Mouse (Mus musculus) liver, embryonic 13.5 days (tissue): ENCODE data around the gene Tom1l1. TPM values are rescaled to one million over a fixed set of nuclear protein-coding genes. Genes with fewer than 3 reads are reported as not detected.
"Not testable (repeated sequence)": the region's sequence is repeated elsewhere in the genome, so short reads cannot be mapped to it uniquely, and the experiment has no call there.

ENCODE experiments used
- ATAC-seq: fragments of 200-750 bp; cut with Nextera tagmentation; 2 replicates; pipeline ENCODE4 v1.8.0; 2017; ENCODE audit warnings: low read depth, mild to moderate bottlenecking, moderate number of reproducible peaks, moderate library complexity
- DNase-seq: peaks from one replicate; pipeline ENCODE4 v3.0.0; 2022
- H3K27ac ChIP-seq: fragments of 300-500 bp; sonication (generic); 2 replicates; pipeline ENCODE4 v1.5.1; 2015; ENCODE audit warnings: moderate library complexity, mild to moderate bottlenecking, inconsistent platforms
- H3K27me3 ChIP-seq: fragments of 300-500 bp; sonication (generic); 2 replicates; pipeline ENCODE4 v1.6.1; 2015; ENCODE audit warnings: mild to moderate bottlenecking, inconsistent platforms
- H3K36me3 ChIP-seq: fragments of 300-500 bp; sonication (generic); 2 replicates; pipeline ENCODE4 v1.6.1; 2015; ENCODE audit warnings: mild to moderate bottlenecking, inconsistent platforms
- H3K4me1 ChIP-seq: fragments of 300-500 bp; sonication (generic); replicated peaks from 2 replicates; pipeline ENCODE4 v1.6.1; 2015; ENCODE audit warnings: inconsistent platforms
- H3K4me2 ChIP-seq: fragments of 300-500 bp; sonication (generic); 2 replicates; pipeline ENCODE4 v1.6.1; 2015; ENCODE audit warnings: inconsistent platforms, mild to moderate bottlenecking, moderate library complexity
- H3K4me3 ChIP-seq: fragments of 300-500 bp; sonication (generic); replicated peaks from 2 replicates; pipeline ENCODE4 v1.5.1; 2015; ENCODE audit warnings: mild to moderate bottlenecking, inconsistent platforms
- H3K9ac ChIP-seq: fragments of 300-500 bp; sonication (generic); 2 replicates; pipeline ENCODE4 v1.6.1; 2015; ENCODE audit warnings: mild to moderate bottlenecking, inconsistent platforms
- H3K9me3 ChIP-seq: fragments of 300-500 bp; sonication (generic); replicated peaks from 2 replicates; pipeline ENCODE4 v1.6.1; 2016; ENCODE audit warnings: inconsistent platforms
- WGBS: fragments of 180-500 bp; shearing (Covaris S2); methylation state at CpG from one replicate; pipeline ENCODE4 v1.1.7; 2015; ENCODE audit not compliant: insufficient replicate concordance; 5-methylcytosine and 5-hydroxymethylcytosine counted together
- polyA plus RNA-seq: library from polyadenylated mRNA; unstranded; fragments of >200 nt; fragmentation: Nextera tagmentation; extraction: Ambion mirVana; gene quantifications from 2 replicates; pipeline ENCODE4 v1.2.1, GENCODE M21; 2015

Tom1l1 gene
- polyA plus RNA-seq = 60.7 and 70.4 TPM in 2 replicates

GRCm38 (mm10) chr11:90687460-90688416 is at the start of gene Tom1l1:
TSS of gene Tom1l1 (minus strand) at chr11:90688366.
- Histone ChIP-seq H3K9ac (peak within 1 kb of the TSS; percentile 92), H3K4me1 (peaks cover 54% of the 10 kb centered on the region), H3K4me3 (peak within 1 kb of the TSS; percentile 88), H3K27ac (peak within 1 kb of the TSS; percentile 86), H3K36me3 (peaks cover 21% of the 10 kb centered on the region), H3K9me3 (no peaks in the 10 kb centered on the region), H3K4me2 (peak within 1 kb of the TSS; percentile 93), H3K27me3 (peaks cover 3% of the 10 kb centered on the region; the same call in 1 of the 2 replicates)
- 6% methylated on average over 47 of the region's 47 CpGs for WGBS
- peak; percentile 77 for DNase-seq
- ATAC-seq = peak; percentile 95

- peak; percentile 48; the same call in 1 of the 2 replicates for ATAC-seq
- H3K9me3 ChIP-seq = no peaks in the 10 kb centered on the region
- peak; percentile 24 for DNase-seq
- H3K9ac ChIP-seq = no peak overlapping the region
- H3K27ac ChIP-seq = no peak overlapping the region
- H3K4me1 ChIP-seq = peaks cover 22% of the 10 kb centered on the region
- H3K4me3 ChIP-seq = no peak overlapping the region
- 54% methylated on average over 4 of the region's 4 CpGs for WGBS
- no peak overlapping the region for H3K4me2 ChIP-seq
- no peaks in the 10 kb centered on the region for H3K27me3 ChIP-seq
- H3K36me3 ChIP-seq = no peaks in the 10 kb centered on the region
These were observed 45.4 kb upstream of the Tom1l1 start for GRCm38 (mm10) chr11:90733575-90733974.

DNA sequence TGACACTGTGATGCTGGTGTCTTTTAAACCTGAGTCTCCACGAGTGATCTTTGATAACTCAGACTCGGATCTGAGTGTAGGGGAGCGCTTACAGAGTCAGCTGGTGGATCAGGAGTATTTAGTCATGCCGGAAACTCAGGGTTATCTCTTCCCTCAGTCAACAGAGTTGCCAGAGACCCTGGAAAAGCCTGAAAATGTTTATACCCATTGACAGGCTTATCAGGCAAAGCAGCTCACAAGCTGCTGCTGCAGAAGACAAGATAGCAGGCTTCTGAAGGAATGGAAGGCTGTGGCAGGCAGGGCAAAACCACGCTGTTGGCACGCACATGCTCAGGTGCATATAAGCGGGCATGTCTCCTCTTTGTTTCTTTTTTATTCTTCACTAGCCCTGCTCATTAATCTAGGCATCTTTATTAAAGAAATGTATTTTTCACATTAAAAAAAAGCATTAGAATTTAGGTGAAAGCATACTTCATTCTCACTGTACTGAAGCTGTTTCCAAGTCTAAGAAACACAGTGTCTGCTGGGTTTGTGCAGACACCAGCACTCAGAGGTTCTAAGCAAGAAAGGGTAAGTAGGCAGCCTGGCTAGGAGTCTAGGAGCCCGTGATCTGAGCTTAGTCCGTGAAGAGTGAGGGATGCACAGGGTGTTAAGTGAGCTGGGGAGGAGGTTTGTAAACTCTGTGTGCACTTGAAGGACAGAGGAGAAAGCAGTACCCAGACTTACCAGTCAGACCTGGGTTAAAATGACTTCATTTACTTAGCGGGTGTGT is 39.4 kb upstream of the Tom1l1 start:
- H3K9me3 ChIP-seq = no peaks in the 10 kb centered on the region
- ATAC-seq = peak; percentile 95
- peak; percentile 83 for DNase-seq
- H3K27me3 ChIP-seq = no peaks in the 10 kb centered on the region
- WGBS = 10% methylated on average over 10 of the region's 10 CpGs
- H3K4me3 ChIP-seq = peak overlapping the region; percentile 41
- peaks cover 69% of the 10 kb centered on the region for H3K4me1 ChIP-seq
- peak overlapping the region; percentile 75 for H3K9ac ChIP-seq
- H3K27ac ChIP-seq = peak overlapping the region; percentile 100
- H3K36me3 ChIP-seq = no peaks in the 10 kb centered on the region
- H3K4me2 ChIP-seq = peak overlapping the region; percentile 77

DNA sequence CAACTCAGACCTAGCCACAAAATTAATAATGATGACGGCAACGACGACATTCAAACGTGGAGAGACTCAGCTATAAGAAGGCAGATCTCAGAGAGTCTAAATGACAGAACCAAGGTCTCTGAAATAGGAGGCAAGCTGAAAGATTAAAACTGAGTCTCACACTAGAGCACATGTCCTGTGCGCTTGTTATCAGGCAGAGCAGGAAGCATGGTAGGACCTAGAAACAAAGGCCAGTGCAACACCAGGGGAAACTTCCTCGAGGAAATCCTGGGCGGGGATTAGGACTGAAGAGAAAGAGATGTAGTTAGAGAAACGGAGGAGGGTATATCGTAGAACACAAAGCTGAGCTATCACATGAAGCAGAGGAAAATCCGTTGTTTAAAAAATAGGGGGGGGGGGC is 38.6 kb upstream of the Tom1l1 start:
- H3K27me3 ChIP-seq = no peaks in the 10 kb centered on the region
- H3K4me3 ChIP-seq = peak overlapping the region; percentile 41
- peaks cover 63% of the 10 kb centered on the region for H3K4me1 ChIP-seq
- peak overlapping the region; percentile 77 for H3K4me2 ChIP-seq
- peak; percentile 53 for DNase-seq
- H3K27ac ChIP-seq = peak overlapping the region; percentile 100
- peak; percentile 64 for ATAC-seq
- 11% methylated on average over 10 of the region's 10 CpGs for WGBS
- no peaks in the 10 kb centered on the region for H3K9me3 ChIP-seq
- no peaks in the 10 kb centered on the region for H3K36me3 ChIP-seq
- H3K9ac ChIP-seq = peak overlapping the region; percentile 75

DNA sequence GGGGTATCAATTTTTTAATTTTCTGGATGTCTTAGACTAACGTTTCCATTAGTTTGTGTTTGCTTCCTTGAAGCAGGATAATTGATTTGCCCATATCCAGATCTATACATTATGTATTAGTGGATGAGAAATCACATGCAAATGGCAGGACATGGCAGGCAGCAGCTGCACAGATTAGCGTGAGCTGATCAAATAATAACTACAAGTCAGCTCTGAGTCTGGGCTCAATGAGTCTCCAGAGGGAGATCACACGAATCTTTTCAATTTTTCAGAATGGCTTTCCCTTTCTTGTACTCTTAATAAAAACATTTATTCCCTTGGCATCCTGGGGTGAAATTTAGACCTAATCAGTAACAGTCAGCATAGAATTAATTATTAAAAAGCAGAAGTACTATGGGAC is 34.1 kb upstream of the Tom1l1 start:
- H3K27me3 ChIP-seq = no peaks in the 10 kb centered on the region
- 0 out of 2 replicates have a peak overlapping the region, but pooled peaks have one; percentile 70 for H3K27ac ChIP-seq
- no peak for ATAC-seq
- no peak overlapping the region for H3K4me3 ChIP-seq
- DNase-seq = no peak
- no peak overlapping the region for H3K9ac ChIP-seq
- WGBS = 79% methylated on average over 3 of the region's 3 CpGs
- no peaks in the 10 kb centered on the region for H3K36me3 ChIP-seq
- H3K4me2 ChIP-seq = no peak overlapping the region
- H3K4me1 ChIP-seq = peaks cover 37% of the 10 kb centered on the region
- no peaks in the 10 kb centered on the region for H3K9me3 ChIP-seq

DNA sequence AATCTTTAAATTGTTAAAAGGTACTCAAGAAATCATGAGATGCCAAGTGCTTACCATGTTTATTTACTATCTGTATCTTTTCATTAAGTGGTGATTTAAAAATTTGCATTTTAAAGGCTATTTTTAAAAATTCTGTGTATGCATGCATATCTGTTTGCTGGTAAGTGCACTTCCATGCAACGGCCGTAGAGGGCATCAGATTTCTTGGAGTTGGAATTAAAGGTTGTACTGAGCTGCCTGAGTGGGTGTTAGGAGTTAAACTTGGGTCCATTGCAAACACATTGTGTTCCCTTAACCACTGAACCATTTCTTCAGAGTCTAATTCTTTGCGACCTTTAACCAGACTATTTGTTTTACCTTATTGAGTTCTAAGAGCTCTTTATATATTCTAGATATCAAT is 29.6 kb upstream of the Tom1l1 start:
- Histone ChIP-seq H3K9me3 (no peaks in the 10 kb centered on the region), H3K9ac (no peak overlapping the region), H3K4me3 (no peak overlapping the region), H3K4me2 (no peak overlapping the region), H3K27me3 (no peaks in the 10 kb centered on the region), H3K27ac (no peak overlapping the region), H3K36me3 (no peaks in the 10 kb centered on the region), H3K4me1 (peaks cover 2% of the 10 kb centered on the region)
- no peak for ATAC-seq
- WGBS = 77% methylated on average over 3 of the region's 3 CpGs
- DNase-seq = no peak

GRCm38 (mm10) chr11:90711596-90711995 is 23.4 kb upstream of the Tom1l1 start:
- H3K27me3 ChIP-seq = no peaks in the 10 kb centered on the region
- H3K4me1 ChIP-seq = no peaks in the 10 kb centered on the region
- no peak for ATAC-seq
- H3K36me3 ChIP-seq = no peaks in the 10 kb centered on the region
- no peak overlapping the region for H3K27ac ChIP-seq
- H3K9ac ChIP-seq = no peak overlapping the region
- H3K4me3 ChIP-seq = no peak overlapping the region
- DNase-seq = no peak
- H3K4me2 ChIP-seq = no peak overlapping the region
- H3K9me3 ChIP-seq = no peaks in the 10 kb centered on the region
- 67% methylated on average over 9 of the region's 9 CpGs for WGBS

GRCm38 (mm10) chr11:90707134-90707533 is 19.0 kb upstream of the Tom1l1 start:
- not testable (repeated sequence) for H3K27ac ChIP-seq, H3K27me3 ChIP-seq, H3K4me2 ChIP-seq, H3K36me3 ChIP-seq, ATAC-seq, H3K9me3 ChIP-seq, H3K4me1 ChIP-seq, DNase-seq, H3K9ac ChIP-seq, H3K4me3 ChIP-seq
- WGBS = 60% methylated on average over 1 of the region's 1 CpGs

- WGBS = 21% methylated on average over 10 of the region's 10 CpGs
- peaks cover 6% of the 10 kb centered on the region; the same call in 1 of the 2 replicates for H3K4me1 ChIP-seq
- H3K9me3 ChIP-seq = no peaks in the 10 kb centered on the region
- H3K27me3 ChIP-seq = peaks cover 6% of the 10 kb centered on the region; the same call in 1 of the 2 replicates
- peak overlapping the region; percentile 49 for H3K4me2 ChIP-seq
- H3K9ac ChIP-seq = no peak overlapping the region
- no peaks in the 10 kb centered on the region for H3K36me3 ChIP-seq
- ATAC-seq (peak; percentile 90), DNase-seq (peak; percentile 78)
- 0 out of 2 replicates have a peak overlapping the region, but pooled peaks have one; percentile 15 for H3K4me3 ChIP-seq
- no peak overlapping the region for H3K27ac ChIP-seq
These were observed 9.5 kb upstream of the Tom1l1 start for GRCm38 (mm10) chr11:90697480-90698240.

GRCm38 (mm10) chr11:90695811-90696210 is 7.6 kb upstream of the Tom1l1 start:
- peaks cover 16% of the 10 kb centered on the region for H3K4me1 ChIP-seq
- 55% methylated on average over 9 of the region's 9 CpGs for WGBS

More at GRCm38 (mm10) chr11:90695811-90696210, 7.6 kb upstream of the Tom1l1 start:
- ATAC-seq (no peak), DNase-seq (no peak)
- peaks cover 6% of the 10 kb centered on the region; the same call in 1 of the 2 replicates for H3K27me3 ChIP-seq
- no peaks in the 10 kb centered on the region for H3K36me3 ChIP-seq
- H3K9ac ChIP-seq = no peak overlapping the region
- H3K4me3 ChIP-seq = no peak overlapping the region
- no peak overlapping the region for H3K4me2 ChIP-seq
- no peaks in the 10 kb centered on the region for H3K9me3 ChIP-seq
- H3K27ac ChIP-seq = no peak overlapping the region
